Mouse (Mus musculus): ENCODE measurements around the gene Samd4.
"Not testable (repeated sequence)": the region's sequence is repeated elsewhere in the genome, so short reads cannot be mapped to it uniquely, and the experiment has no call there.

Samd4 gene

GRCm38 (mm10) chr14:47075856-47076255 lies 193.2 kb downstream of the Samd4 start:
- DNase-seq = no peak

- no peak for DNase-seq
Measured at GRCm38 (mm10) chr14:47076956-47077575, 194.4 kb downstream of the Samd4 start.

GRCm38 (mm10) chr14:47077576-47077970 lies 194.9 kb downstream of the Samd4 start:
- DNase-seq = no peak

GRCm38 (mm10) chr14:47079911-47080310 lies 197.3 kb downstream of the Samd4 start:
- DNase-seq = no peak

- DNase-seq = no peak
Measured at GRCm38 (mm10) chr14:47083311-47083710, 200.7 kb downstream of the Samd4 start.

GRCm38 (mm10) chr14:47083838-47084237 lies 201.2 kb downstream of the Samd4 start:
- no peak for DNase-seq

GRCm38 (mm10) chr14:47084686-47085085 lies 202.0 kb downstream of the Samd4 start:
- DNase-seq = no peak

GRCm38 (mm10) chr14:47086123-47086522 lies 203.5 kb downstream of the Samd4 start:
- no peak for DNase-seq

GRCm38 (mm10) chr14:47086743-47087142 lies 204.1 kb downstream of the Samd4 start:
- peak; percentile 87 for DNase-seq

- peak; percentile 72 for DNase-seq
Measured at GRCm38 (mm10) chr14:47087182-47087581, 204.5 kb downstream of the Samd4 start.

GRCm38 (mm10) chr14:47087669-47088250 lies 205.1 kb downstream of the Samd4 start:
- no peak for DNase-seq

- no peak for DNase-seq
Measured at GRCm38 (mm10) chr14:47088339-47088738, 205.7 kb downstream of the Samd4 start.

- DNase-seq = no peak
Measured at GRCm38 (mm10) chr14:47089153-47089552, 206.5 kb downstream of the Samd4 start.

GRCm38 (mm10) chr14:47091908-47092307 lies 209.3 kb downstream of the Samd4 start:
- no peak for DNase-seq

GRCm38 (mm10) chr14:47093355-47093792 lies 210.7 kb downstream of the Samd4 start:
- no peak for DNase-seq

- no peak for DNase-seq
Measured at GRCm38 (mm10) chr14:47095036-47095435, 212.4 kb downstream of the Samd4 start.

GRCm38 (mm10) chr14:47096357-47096756 lies 213.7 kb downstream of the Samd4 start:
- no peak for DNase-seq

- no peak for DNase-seq
Measured at GRCm38 (mm10) chr14:47104246-47105173, 221.9 kb downstream of the Samd4 start.

GRCm38 (mm10) chr14:47105174-47105557 lies 222.5 kb downstream of the Samd4 start:
- no peak for DNase-seq

- no peak for DNase-seq
Measured at GRCm38 (mm10) chr14:47105755-47106154, 223.1 kb downstream of the Samd4 start.

GRCm38 (mm10) chr14:47107461-47107860 lies 224.8 kb downstream of the Samd4 start:
- DNase-seq = no peak

GRCm38 (mm10) chr14:47110391-47110790 lies 227.7 kb downstream of the Samd4 start:
- DNase-seq = not testable (repeated sequence)

- DNase-seq = no peak
Measured at GRCm38 (mm10) chr14:47111341-47111740, 228.7 kb downstream of the Samd4 start.

GRCm38 (mm10) chr14:47115154-47115553 lies 232.5 kb downstream of the Samd4 start:
- no peak for DNase-seq
